Mouse (Mus musculus) heart, adult 8-10 months (tissue): ENCODE data around the gene 1190002N15Rik. TPM values are rescaled to one million over a fixed set of nuclear protein-coding genes. Genes with fewer than 3 reads are reported as not detected.

Experiments used
- DNase-seq: peaks from one replicate; pipeline ENCODE4 v3.0.0; 2022; ENCODE audit warnings: low spot score
- total RNA-seq, 4 experiments: library from RNA; stranded (reverse); gene quantifications; 2 replicates each; pipeline ENCODE4 v1.2.4; 2022

1190002N15Rik gene
- total RNA-seq, 4 experiments from 2014 or later = 22.9 to 34.4 (median 28.9) TPM

GRCm38 (mm10) chr9:94529987-94530386 is 7.9 kb downstream of the 1190002N15Rik start:
- no peak for DNase-seq

DNA sequence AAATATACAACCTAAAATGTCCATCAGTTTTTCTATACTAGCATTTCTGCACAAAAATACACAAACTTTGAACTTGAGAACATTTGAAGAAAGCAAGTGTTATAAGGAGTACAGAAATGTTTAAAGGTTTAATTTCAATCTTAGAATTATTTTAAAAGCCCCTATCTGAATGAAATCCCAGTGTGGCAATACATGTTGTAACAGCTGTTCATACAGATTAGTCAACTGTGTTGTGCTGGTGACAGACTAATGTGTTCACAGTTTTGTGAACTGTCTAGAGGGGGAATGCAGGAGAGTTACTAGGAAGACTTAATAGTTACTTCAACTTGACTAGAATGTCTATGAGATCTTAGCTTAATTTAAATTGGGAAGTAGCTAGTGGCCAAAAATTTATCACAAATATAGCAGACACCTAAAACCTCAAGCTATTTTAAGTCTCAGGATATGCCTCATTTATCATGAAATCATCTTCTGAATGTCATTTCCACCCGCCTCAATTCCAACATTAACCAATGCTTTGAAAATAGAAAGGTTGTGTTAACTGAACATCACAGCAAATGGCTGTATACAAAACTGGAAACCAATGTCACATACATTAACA is 8.6 kb downstream of the 1190002N15Rik start:
- DNase-seq = no peak

GRCm38 (mm10) chr9:94526473-94526872 is 11.4 kb downstream of the 1190002N15Rik start:
- no peak for DNase-seq

GRCm38 (mm10) chr9:94512246-94512645 is 25.6 kb downstream of the 1190002N15Rik start:
- DNase-seq = no peak

GRCm38 (mm10) chr9:94511139-94511538 is 26.7 kb downstream of the 1190002N15Rik start:
- DNase-seq = peak; percentile 28

GRCm38 (mm10) chr9:94506980-94507379 is 30.9 kb downstream of the 1190002N15Rik start:
- DNase-seq = no peak

GRCm38 (mm10) chr9:94491467-94491866 is 46.4 kb downstream of the 1190002N15Rik start:
- no peak for DNase-seq

- no peak for DNase-seq
Observed at GRCm38 (mm10) chr9:94487976-94488375, 49.9 kb downstream of the 1190002N15Rik start.

- no peak for DNase-seq
Observed at GRCm38 (mm10) chr9:94483291-94483879, 54.5 kb downstream of the 1190002N15Rik start.

DNA sequence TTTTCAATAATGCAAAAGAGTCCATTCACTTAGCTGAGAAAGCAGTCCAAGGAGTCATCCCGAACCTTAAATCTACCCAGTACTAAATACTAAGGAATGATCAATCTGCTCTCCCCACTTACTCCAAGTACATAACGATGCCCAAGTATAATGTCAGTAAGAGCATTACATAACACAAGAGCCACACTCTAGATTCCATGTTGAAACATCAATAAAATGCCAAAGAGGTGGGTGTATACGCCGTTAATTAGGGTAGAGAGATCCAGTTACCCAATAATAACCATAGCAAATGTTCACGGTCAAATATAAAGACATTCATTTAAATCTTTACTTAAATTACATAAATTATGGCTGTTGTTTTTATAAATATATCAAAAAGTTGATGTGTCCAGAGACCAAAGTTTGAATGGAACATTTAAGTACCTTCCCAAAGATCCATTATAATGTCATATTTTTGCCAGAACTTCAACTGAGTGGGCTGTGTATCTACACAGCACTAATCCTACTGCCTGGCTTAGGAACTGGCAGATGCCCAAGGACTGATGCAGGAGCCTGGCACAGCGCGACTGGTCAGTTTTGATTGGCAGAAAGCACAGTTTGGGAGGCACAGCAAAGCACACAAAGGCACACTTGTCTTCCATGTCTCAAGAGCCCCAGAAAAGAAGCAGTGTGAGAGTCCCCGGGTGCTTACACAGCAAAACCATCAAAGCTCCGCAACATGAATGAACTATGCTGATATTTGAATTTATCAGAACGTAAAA is 55.5 kb downstream of the 1190002N15Rik start:
- no peak for DNase-seq

GRCm38 (mm10) chr9:94481057-94481456 is 56.8 kb downstream of the 1190002N15Rik start:
- no peak for DNase-seq

DNA sequence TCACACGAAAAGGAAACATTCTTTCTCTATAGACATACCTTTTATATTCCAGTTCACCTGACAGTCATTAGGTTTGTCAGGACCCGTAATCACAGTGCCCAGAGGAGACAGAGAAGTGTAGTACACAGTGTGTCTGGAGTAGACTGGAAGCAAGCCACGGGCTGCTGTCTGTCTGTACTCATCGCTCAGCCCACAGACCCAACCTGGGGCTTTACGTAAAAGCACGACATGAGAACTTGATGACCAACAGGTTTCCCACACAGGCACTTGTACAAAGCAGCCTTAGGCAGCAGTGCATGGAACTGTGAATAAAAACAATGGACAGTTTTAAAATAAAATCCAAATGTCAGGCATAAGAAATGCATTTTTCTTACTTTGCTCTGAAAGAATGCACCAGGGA is 58.5 kb downstream of the 1190002N15Rik start:
- DNase-seq = no peak

- no peak for DNase-seq
Observed at GRCm38 (mm10) chr9:94478954-94479353, 58.9 kb downstream of the 1190002N15Rik start.

- no peak for DNase-seq
Observed at GRCm38 (mm10) chr9:94475973-94476372, 61.9 kb downstream of the 1190002N15Rik start.

DNA sequence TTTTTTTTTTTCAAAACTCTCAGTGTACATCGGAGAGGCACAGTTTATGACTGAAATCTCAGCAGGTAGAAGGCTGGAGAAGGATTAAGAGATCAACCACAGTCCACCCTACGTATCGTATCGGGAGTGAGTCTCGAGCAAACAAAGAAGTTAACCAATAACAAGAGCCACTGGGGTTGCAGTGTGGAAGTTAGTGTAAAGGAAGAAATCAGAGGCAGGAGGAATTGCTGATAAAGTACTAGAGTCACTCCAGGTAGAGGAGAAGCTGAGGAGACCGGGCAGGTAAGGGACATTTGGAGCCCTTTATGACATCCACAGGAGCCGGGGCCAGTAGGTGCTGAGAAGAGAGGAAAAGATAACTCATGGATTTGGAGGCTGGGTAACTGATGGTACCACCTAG is 64.0 kb downstream of the 1190002N15Rik start:
- no peak for DNase-seq

- no peak for DNase-seq
Observed at GRCm38 (mm10) chr9:94472963-94473582, 64.8 kb downstream of the 1190002N15Rik start.

- DNase-seq = no peak
Observed at GRCm38 (mm10) chr9:94471485-94471884, 66.4 kb downstream of the 1190002N15Rik start.

Other genes with a start within 250 kb of the 1190002N15Rik start
- gene Slc9a9, start 131.8 kb upstream of the 1190002N15Rik start, total RNA-seq = 1 to 10 TPM; 1.7 to 3.0 (median 2.4) TPM